Mouse (Mus musculus): Measurements from ENCODE around the gene Lrrc19. TPM values are rescaled to one million over a fixed set of nuclear protein-coding genes. Genes with fewer than 3 reads are reported as not detected.
"Not testable (repeated sequence)": the region's sequence is repeated elsewhere in the genome, so short reads cannot be mapped to it uniquely, and the experiment has no call there.

Lrrc19 gene
- not detected in 2 replicates for total RNA-seq (2014; rRNA removed)
- 0.19 TPM in 1 of 2 replicates, not detected in the other for polyA plus RNA-seq (2015; fragmentation: Nextera tagmentation; extraction: Ambion mirVana)

GRCm38 (mm10) chr4:94649920-94650319 is at the start of gene Lrrc19:
Gene Lrrc19, minus strand, starts transcription at chr4:94650144.
- TF ChIP-seq CTCF (IDR thresholded peaks at IDR 0.05; ENCODE audit: low read depth): no peak
- no peaks in the 10 kb centered on the region for H3K27me3 ChIP-seq (ENCODE audit: insufficient read depth, low read length)
- no peaks in the 10 kb centered on the region for H3K9me3 ChIP-seq (ENCODE audit: low read length)
- no peaks in the 10 kb centered on the region for H3K4me1 ChIP-seq (ENCODE audit: insufficient read depth)
- ATAC-seq (no peak), DNase-seq (no peak)
- no peak within 1 kb of the TSS for H3K4me3 ChIP-seq (ENCODE audit: low read depth, low read length)
- H3K27ac ChIP-seq (ENCODE audit: low read depth, low read length): no peak within 1 kb of the TSS
- H3K4me2 ChIP-seq (ENCODE audit: low read depth): no peak within 1 kb of the TSS
- 89% methylated on average over 3 of the region's 3 CpGs for WGBS
- H3K36me3 ChIP-seq (ENCODE audit: insufficient read depth): no peaks in the 10 kb centered on the region
- no peak within 1 kb of the TSS for H3K9ac ChIP-seq

- ATAC-seq (no peak), DNase-seq (no peak)
- Histone ChIP-seq H3K9me3 (ENCODE audit: low read length) (no peaks in the 10 kb centered on the region), H3K9ac (no peak overlapping the region), H3K27me3 (ENCODE audit: insufficient read depth, low read length) (no peaks in the 10 kb centered on the region), H3K4me3 (ENCODE audit: low read depth, low read length) (no peak overlapping the region), H3K36me3 (ENCODE audit: insufficient read depth) (no peaks in the 10 kb centered on the region), H3K27ac (ENCODE audit: low read depth, low read length) (no peak overlapping the region), H3K4me2 (ENCODE audit: low read depth) (no peak overlapping the region), H3K4me1 (ENCODE audit: insufficient read depth) (no peaks in the 10 kb centered on the region)
- TF ChIP-seq CTCF (IDR thresholded peaks at IDR 0.05; ENCODE audit: low read depth): no peak
- WGBS: 88% methylated on average over 3 of the region's 3 CpGs
These were observed 46.4 kb upstream of the Lrrc19 start for GRCm38 (mm10) chr4:94696368-94696767.

GRCm38 (mm10) chr4:94692175-94692574 is 42.2 kb upstream of the Lrrc19 start:
- ATAC-seq (no peak), DNase-seq (no peak)
- H3K4me1 ChIP-seq (ENCODE audit: insufficient read depth): no peaks in the 10 kb centered on the region
- no peaks in the 10 kb centered on the region for H3K9me3 ChIP-seq (ENCODE audit: low read length)
- no peak overlapping the region for H3K27ac ChIP-seq (ENCODE audit: low read depth, low read length)
- H3K9ac ChIP-seq: no peak overlapping the region
- peaks cover 10% of the 10 kb centered on the region for H3K36me3 ChIP-seq (ENCODE audit: insufficient read depth)
- no peak overlapping the region for H3K4me3 ChIP-seq (ENCODE audit: low read depth, low read length)
- no peak overlapping the region for H3K4me2 ChIP-seq (ENCODE audit: low read depth)
- 90% methylated on average over 2 of the region's 2 CpGs for WGBS
- H3K27me3 ChIP-seq (ENCODE audit: insufficient read depth, low read length): no peaks in the 10 kb centered on the region
- no peak for TF ChIP-seq CTCF (IDR thresholded peaks at IDR 0.05; ENCODE audit: low read depth)

GRCm38 (mm10) chr4:94691078-94691477 is 41.1 kb upstream of the Lrrc19 start:
- ATAC-seq (no peak), DNase-seq (no peak)
- no peak overlapping the region for H3K4me2 ChIP-seq (ENCODE audit: low read depth)
- no peak overlapping the region for H3K27ac ChIP-seq (ENCODE audit: low read depth, low read length)
- WGBS: 88% methylated on average over 4 of the region's 4 CpGs
- H3K4me3 ChIP-seq (ENCODE audit: low read depth, low read length): no peak overlapping the region
- H3K4me1 ChIP-seq (ENCODE audit: insufficient read depth): no peaks in the 10 kb centered on the region
- no peak for TF ChIP-seq CTCF (IDR thresholded peaks at IDR 0.05; ENCODE audit: low read depth)
- peaks cover 18% of the 10 kb centered on the region for H3K36me3 ChIP-seq (ENCODE audit: insufficient read depth)
- H3K9ac ChIP-seq: no peak overlapping the region
- H3K9me3 ChIP-seq (ENCODE audit: low read length): no peaks in the 10 kb centered on the region
- no peaks in the 10 kb centered on the region for H3K27me3 ChIP-seq (ENCODE audit: insufficient read depth, low read length)

GRCm38 (mm10) chr4:94689804-94690203 is 39.9 kb upstream of the Lrrc19 start:
- not testable (repeated sequence) for ATAC-seq; DNase-seq; H3K4me3 ChIP-seq (ENCODE audit: low read depth, low read length); H3K9me3 ChIP-seq (ENCODE audit: low read length); H3K9ac ChIP-seq; H3K27me3 ChIP-seq (ENCODE audit: insufficient read depth, low read length); H3K27ac ChIP-seq (ENCODE audit: low read depth, low read length); H3K4me1 ChIP-seq (ENCODE audit: insufficient read depth); H3K4me2 ChIP-seq (ENCODE audit: low read depth)
- peaks cover 19% of the 10 kb centered on the region for H3K36me3 ChIP-seq (ENCODE audit: insufficient read depth)
- 84% methylated on average over 2 of the region's 2 CpGs for WGBS

GRCm38 (mm10) chr4:94683305-94683704 is 33.4 kb upstream of the Lrrc19 start:
- H3K9me3 ChIP-seq (ENCODE audit: low read length): no peaks in the 10 kb centered on the region
- no peaks in the 10 kb centered on the region for H3K4me1 ChIP-seq (ENCODE audit: insufficient read depth)
- no peak for TF ChIP-seq CTCF (IDR thresholded peaks at IDR 0.05; ENCODE audit: low read depth)
- no peak for DNase-seq
- H3K4me3 ChIP-seq (ENCODE audit: low read depth, low read length): no peak overlapping the region
- H3K36me3 ChIP-seq (ENCODE audit: insufficient read depth): peaks cover 34% of the 10 kb centered on the region
- H3K27me3 ChIP-seq (ENCODE audit: insufficient read depth, low read length): no peaks in the 10 kb centered on the region
- no peak overlapping the region for H3K9ac ChIP-seq
- 91% methylated on average over 5 of the region's 5 CpGs for WGBS
- ATAC-seq: no peak
- H3K27ac ChIP-seq (ENCODE audit: low read depth, low read length): no peak overlapping the region
- H3K4me2 ChIP-seq (ENCODE audit: low read depth): no peak overlapping the region

GRCm38 (mm10) chr4:94682029-94682428 is 32.1 kb upstream of the Lrrc19 start:
- no peaks in the 10 kb centered on the region for H3K4me1 ChIP-seq (ENCODE audit: insufficient read depth)
- no peak overlapping the region for H3K27ac ChIP-seq (ENCODE audit: low read depth, low read length)
- peaks cover 26% of the 10 kb centered on the region for H3K36me3 ChIP-seq (ENCODE audit: insufficient read depth)
- no peak overlapping the region for H3K9ac ChIP-seq
- no peaks in the 10 kb centered on the region for H3K9me3 ChIP-seq (ENCODE audit: low read length)
- no peak for TF ChIP-seq CTCF (IDR thresholded peaks at IDR 0.05; ENCODE audit: low read depth)
- no peak overlapping the region for H3K4me3 ChIP-seq (ENCODE audit: low read depth, low read length)
- 61% methylated on average over 1 of the region's 1 CpGs for WGBS
- no peak overlapping the region for H3K4me2 ChIP-seq (ENCODE audit: low read depth)
- no peak for DNase-seq
- ATAC-seq: no peak
- no peaks in the 10 kb centered on the region for H3K27me3 ChIP-seq (ENCODE audit: insufficient read depth, low read length)

- Histone ChIP-seq H3K9me3 (ENCODE audit: low read length) (no peaks in the 10 kb centered on the region), H3K27ac (ENCODE audit: low read depth, low read length) (no peak overlapping the region), H3K4me2 (ENCODE audit: low read depth) (no peak overlapping the region), H3K4me3 (ENCODE audit: low read depth, low read length) (no peak overlapping the region), H3K27me3 (ENCODE audit: insufficient read depth, low read length) (no peaks in the 10 kb centered on the region), H3K4me1 (ENCODE audit: insufficient read depth) (no peaks in the 10 kb centered on the region), H3K9ac (no peak overlapping the region), H3K36me3 (ENCODE audit: insufficient read depth) (peaks cover 20% of the 10 kb centered on the region)
- WGBS: 94% methylated on average over 2 of the region's 2 CpGs
- no peak for ATAC-seq
- DNase-seq: no peak
- no peak for TF ChIP-seq CTCF (IDR thresholded peaks at IDR 0.05; ENCODE audit: low read depth)
These were observed 31.2 kb upstream of the Lrrc19 start for GRCm38 (mm10) chr4:94681181-94681580.
